23 mouse cellular contexts compared by ENCODE assay signal in the genomic region with DNA sequence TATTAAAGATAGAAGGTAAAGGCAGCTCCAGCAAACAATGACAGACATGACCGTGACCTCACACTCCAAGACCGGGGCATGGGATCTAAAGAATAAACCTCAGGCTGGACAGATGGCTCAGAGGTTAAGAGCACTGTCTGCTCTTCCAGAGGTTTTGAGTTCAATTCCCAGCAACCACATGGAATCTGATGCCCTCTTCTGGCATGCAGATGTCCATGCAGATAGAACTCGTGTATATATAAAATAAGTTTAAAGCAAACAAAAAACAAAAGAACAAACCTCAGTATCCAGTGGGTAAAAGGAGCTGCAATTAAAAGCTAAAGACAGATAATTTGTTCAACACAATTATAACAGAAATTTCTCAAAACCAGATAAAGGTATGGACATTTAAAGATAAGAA. TPM values are rescaled to one million over a fixed set of nuclear protein-coding genes. Genes with fewer than 3 reads are reported as not detected.
DNase-seq lines count a peak whose midpoint lies in the region; ATAC-seq and TF ChIP-seq lines count a peak whose summit lies in the region.
"Had no signal": no experiment of that assay in that cellular context is flagged by ENCODE, and none has a peak within 500 bp of the region (broad histone marks: within the 10 kb centered on the region; RNA-seq: fewer than 3 reads in every experiment).

No protein-coding gene starts in this region.

- no peak overlapping the region for H3K27ac ChIP-seq in heart, adult 2 months
- H3K27ac ChIP-seq in left cerebral cortex, adult 2 months: no peak overlapping the region
- H3K27ac ChIP-seq in intestine, embryonic 16.5 days (ENCODE audit: low read length): no peak overlapping the region
- H3K27ac ChIP-seq: heart, embryonic 13.5 days; kidney, embryonic 15.5 days; limb, embryonic 12.5 days; macrophage; neural tube, embryonic 13.5 days had no signal

- no peak for TF ChIP-seq EP300 in heart, adult 2 months (IDR thresholded peaks at IDR 0.05; ENCODE audit: insufficient read depth, low read depth, low read length)

- no peaks in the 10 kb centered on the region for H3K36me3 ChIP-seq in heart, adult 2 months (ENCODE audit: control insufficient read depth, insufficient read depth, low read length)
- no peaks in the 10 kb centered on the region for H3K36me3 ChIP-seq in intestine, embryonic 16.5 days (ENCODE audit: control insufficient read depth, insufficient read depth, low read length)
- H3K36me3 ChIP-seq: heart, embryonic 13.5 days; kidney, embryonic 15.5 days; limb, embryonic 12.5 days; neural tube, embryonic 13.5 days had no signal

- CTCF ChIA-PET in Patski (lab: Charles Lee): interaction anchor here (1.5 kb wide), 1 partner anchor 71 kb away, joined by 3 read pairs; no protein-coding TSS in a partner anchor

- intact Hi-C loops in heart, adult 2 months (cut with DNase I): loop anchor here (5.0 kb wide), 2 partner anchors 66 to 126 kb away; no protein-coding TSS in a partner anchor
- intact Hi-C loops in heart, postnatal 25 days (cut with DNase I): no loop called here
- intact Hi-C loops in left cerebral cortex, adult 2 months (cut with DNase I): loop anchor here (5.0 kb wide), 1 partner anchor 126 kb away; no protein-coding TSS in a partner anchor
- intact Hi-C loops in left cerebral cortex, postnatal 10 days (cut with DNase I): no loop called here

- no peak for TF ChIP-seq POLR2A in heart, adult 2 months (IDR thresholded peaks at IDR 0.05; ENCODE audit: insufficient read depth, low read depth, low read length)

- in situ Hi-C loops in Patski (cut with MboI; ENCODE audit: low pct_unique_long_range_greater_than_20kb): no loop called here

- H3K27me3 ChIP-seq in heart, adult 2 months (ENCODE audit: control insufficient read depth, insufficient read depth, low read length): no peaks in the 10 kb centered on the region
- no peaks in the 10 kb centered on the region for H3K27me3 ChIP-seq in Patski
- no peaks in the 10 kb centered on the region for H3K27me3 ChIP-seq in intestine, embryonic 16.5 days (replicated peaks; ENCODE audit: control insufficient read depth, insufficient read depth, low read length)
- H3K27me3 ChIP-seq: heart, embryonic 13.5 days; kidney, embryonic 15.5 days; neural tube, embryonic 13.5 days had no signal

- POLR2A ChIA-PET in Patski (lab: Charles Lee): no interaction called here

- no peak for DNase-seq in heart, adult 2 months
- no peak for DNase-seq in heart, postnatal 25 days (ENCODE audit: low spot score)
- no peak for DNase-seq in left cerebral cortex, adult 2 months (ENCODE audit: extremely low spot score in 1 of 2, low spot score in 2 of 2)
- DNase-seq in left cerebral cortex, postnatal 10 days (ENCODE audit: extremely low spot score in 1 of 2, low spot score in 2 of 2): no peak
- peak; percentile 35 for DNase-seq in 3T3-L1 (ENCODE audit: low read depth, low spot score)
- no peak for DNase-seq in Patski (ENCODE audit: low read depth, low spot score)
- DNase-seq: adrenal gland, postnatal 14 days; B cell, adult 2 months; cerebellum, adult 11 months; cerebellum, adult 9-10 months; cerebellum, postnatal 36 days; heart, postnatal 10 days; kidney, adult 18-20 months; kidney, postnatal 4 days; layer of hippocampus, adult 9-11 months had no signal

- WGBS in heart, adult 2 months: 74% methylated on average over 3 of the region's 3 CpGs
- 78% methylated on average over 3 of the region's 3 CpGs for WGBS in intestine, embryonic 16.5 days

- no peak overlapping the region for H3K9ac ChIP-seq in heart, adult 2 months (ENCODE audit: low read depth, low read length)
- H3K9ac ChIP-seq in intestine, embryonic 16.5 days (ENCODE audit: low read depth, low read length): no peak overlapping the region
- H3K9ac ChIP-seq: heart, embryonic 13.5 days; kidney, embryonic 15.5 days; limb, embryonic 12.5 days; neural tube, embryonic 13.5 days had no signal

- H3K4me3 ChIP-seq in heart, adult 2 months: no peak overlapping the region
- H3K4me3 ChIP-seq in left cerebral cortex, adult 2 months: no peak overlapping the region
- no peak overlapping the region for H3K4me3 ChIP-seq in intestine, embryonic 16.5 days (ENCODE audit: low read length)
- H3K4me3 ChIP-seq: heart, embryonic 13.5 days; kidney, embryonic 15.5 days; limb, embryonic 12.5 days; neural tube, embryonic 13.5 days had no signal

- no peaks in the 10 kb centered on the region for H3K79me2 ChIP-seq in heart, adult 2 months (replicated peaks; ENCODE audit: control insufficient read depth, insufficient read depth, low read length)

- TF ChIP-seq CTCF in heart, adult 2 months (IDR thresholded peaks at IDR 0.05): peak; percentile 61
- TF ChIP-seq CTCF in left cerebral cortex, adult 2 months (IDR thresholded peaks at IDR 0.05): peak; percentile 30
- peak; percentile 30 for TF ChIP-seq CTCF in Patski (IDR thresholded peaks at IDR 0.05)

- H3K9me3 ChIP-seq in intestine, embryonic 16.5 days (ENCODE audit: control insufficient read depth, low read length): no peaks in the 10 kb centered on the region
- H3K9me3 ChIP-seq: heart, embryonic 13.5 days; kidney, embryonic 15.5 days; limb, embryonic 12.5 days; neural tube, embryonic 13.5 days had no signal

- no peaks in the 10 kb centered on the region for H3K4me1 ChIP-seq in heart, adult 2 months (ENCODE audit: control insufficient read depth, insufficient read depth, low read length)
- H3K4me1 ChIP-seq in intestine, embryonic 16.5 days (ENCODE audit: control insufficient read depth, insufficient read depth, low read length): no peaks in the 10 kb centered on the region

- no peak for ATAC-seq in Patski
- ATAC-seq in intestine, embryonic 16.5 days: no peak
- ATAC-seq: forebrain, embryonic 14.5 days had no signal

- H3K4me2 ChIP-seq in intestine, embryonic 16.5 days (ENCODE audit: low read depth, low read length): no peak overlapping the region
- H3K4me2 ChIP-seq: heart, embryonic 13.5 days; kidney, embryonic 15.5 days; limb, embryonic 12.5 days; liver, embryonic 11.5 days; neural tube, embryonic 13.5 days had no signal

RNA-seq across cellular contexts. Expression of a gene that starts 9.4 kb away (rescaled TPM):
- 10 to 100 TPM; 12.6 to 13.4 TPM for total RNA-seq in heart, adult 2 months (2021)
- polyA plus RNA-seq in heart, adult 2 months (2012; rRNA removed): 5.9 and 8.6 TPM in 2 replicates
- 10 to 100 TPM; 11.3 to 12.3 TPM for total RNA-seq in heart, postnatal 25 days (2021)
- 10 to 100 TPM in 1 of 2 experiments, 1 to 10 TPM in 1; 8.3 to 12.3 TPM for total RNA-seq in left cerebral cortex, adult 2 months (2021)
- total RNA-seq in left cerebral cortex, postnatal 10 days (2021): 1 to 10 TPM; 3.5 to 5.2 TPM
- 35.4 TPM for polyA plus RNA-seq in Patski (2021)
- 4.4 and 6.4 TPM in 2 replicates for polyA plus RNA-seq in intestine, embryonic 16.5 days (2015; fragmentation: Nextera tagmentation; extraction: Ambion mirVana)

Comparison
In these comparisons a context has a peak if more than half of its experiments do, and no peak if none do; other contexts are left out.
1. intact Hi-C loops: an anchor here in heart, adult 2 months (5.0 kb wide) and left cerebral cortex, adult 2 months (5.0 kb wide); none called in heart, postnatal 25 days and left cerebral cortex, postnatal 10 days.